Mouse (Mus musculus) liver, adult 2 months (tissue): Measurements from ENCODE around the gene Cep57l1. TPM values are rescaled to one million over a fixed set of nuclear protein-coding genes. Genes with fewer than 3 reads are reported as not detected.
"Not testable (repeated sequence)": the region's sequence is repeated elsewhere in the genome, so short reads cannot be mapped to it uniquely, and the experiment has no call there.

Experiments
- DNase-seq: peaks from one replicate; pipeline ENCODE4 v3.0.0-alpha.2; 2011; ENCODE audit warnings: low read depth, low spot score; ENCODE audit errors: extremely low read depth
- H3K27ac ChIP-seq: fragments of 200-500 bp; replicated peaks from 2 replicates; pipeline ENCODE4 v1.5.1; 2012; ENCODE audit warnings: low read depth, mild to moderate bottlenecking, control low read depth, inconsistent platforms, low read length; ENCODE audit not compliant: insufficient read depth
- H3K27me3 ChIP-seq: fragments of 200-500 bp; 2 replicates; pipeline ENCODE4 v1.6.1; 2012; ENCODE audit warnings: mild to moderate bottlenecking, moderate library complexity, low read length, inconsistent platforms; ENCODE audit not compliant: control insufficient read depth, insufficient read depth
- H3K36me3 ChIP-seq: fragments of 200-500 bp; 2 replicates; pipeline ENCODE4 v1.6.1; 2012; ENCODE audit warnings: low read length, inconsistent platforms; ENCODE audit not compliant: control insufficient read depth, insufficient read depth
- H3K4me1 ChIP-seq: fragments of 200-500 bp; 2 replicates; pipeline ENCODE4 v1.6.1; 2011; ENCODE audit warnings: low read length; ENCODE audit not compliant: control insufficient read depth, insufficient read depth
- H3K4me3 ChIP-seq: fragments of 200-500 bp; 2 replicates; pipeline ENCODE4 v1.5.1; 2011; ENCODE audit warnings: low read depth, mild to moderate bottlenecking, control low read depth, low read length, moderate library complexity; ENCODE audit not compliant: insufficient read depth
- H3K79me2 ChIP-seq: fragments of 200-500 bp; 2 replicates; pipeline ENCODE4 v1.6.1; 2012; ENCODE audit warnings: inconsistent platforms, mild to moderate bottlenecking, low read length, moderate library complexity; ENCODE audit not compliant: control insufficient read depth, insufficient read depth
- H3K9ac ChIP-seq: fragments of 200-500 bp; 2 replicates; pipeline ENCODE4 v1.6.1; 2012; ENCODE audit warnings: low read depth, mild to moderate bottlenecking, control low read depth, inconsistent platforms, low read length
- CTCF ChIP-seq: fragments of 200-500 bp; IDR thresholded peaks from 2 replicates; pipeline ENCODE4 v1.5.1; 2011; ENCODE audit warnings: low read depth, low read length, control low read depth
- POLR2A ChIP-seq: fragments of 200-500 bp; IDR thresholded peaks from 2 replicates; pipeline ENCODE4 v1.6.1; 2011; ENCODE audit warnings: low read length, control low read depth; ENCODE audit not compliant: insufficient read depth; ENCODE audit errors: extremely low read depth
- WGBS: fragments of 180-500 bp; shearing (Covaris S2); methylation state at CpG from one replicate; pipeline ENCODE4 v1.1.7; 2018; 5-methylcytosine and 5-hydroxymethylcytosine counted together
- polyA plus RNA-seq: library from polyadenylated mRNA; depleted of rRNA; stranded (reverse); fragments of >200 nt; gene quantifications from 2 replicates; pipeline ENCODE4 v1.2.3, GENCODE M21; 2012
- total RNA-seq: library from RNA; depleted of rRNA; stranded (reverse); fragments of >200 nt; gene quantifications from 2 replicates; pipeline ENCODE4 v1.2.3, GENCODE M21; 2014

The Cep57l1 gene
- total and polyA plus RNA-seq, 2 experiments: 0.82 to 9.2 TPM

GRCm38 (mm10) chr10:41826526-41827116 is 16.9 kb upstream of the Cep57l1 start:
- no peak overlapping the region for H3K4me3 ChIP-seq
- no peak for TF ChIP-seq CTCF
- no peak for TF ChIP-seq POLR2A
- 82% methylated on average over 6 of the region's 6 CpGs for WGBS
- no peaks in the 10 kb centered on the region for H3K27me3 ChIP-seq
- no peaks in the 10 kb centered on the region for H3K36me3 ChIP-seq
- H3K4me1 ChIP-seq: no peaks in the 10 kb centered on the region
- no peak for DNase-seq
- H3K79me2 ChIP-seq: peaks cover 7% of the 10 kb centered on the region; the same call in 1 of the 2 replicates
- H3K27ac ChIP-seq: no peak overlapping the region
- no peak overlapping the region for H3K9ac ChIP-seq

GRCm38 (mm10) chr10:41825996-41826395 is 16.3 kb upstream of the Cep57l1 start:
- no peaks in the 10 kb centered on the region for H3K27me3 ChIP-seq
- no peaks in the 10 kb centered on the region for H3K4me1 ChIP-seq
- WGBS: 90% methylated on average over 4 of the region's 4 CpGs
- DNase-seq: no peak
- no peak overlapping the region for H3K4me3 ChIP-seq
- H3K36me3 ChIP-seq: no peaks in the 10 kb centered on the region
- TF ChIP-seq CTCF (no peak), POLR2A (no peak)
- peaks cover 3% of the 10 kb centered on the region; the same call in 1 of the 2 replicates for H3K79me2 ChIP-seq
- no peak overlapping the region for H3K27ac ChIP-seq
- H3K9ac ChIP-seq: no peak overlapping the region

- Histone ChIP-seq H3K27ac (no peak overlapping the region), H3K27me3 (no peaks in the 10 kb centered on the region), H3K9ac (no peak overlapping the region), H3K4me3 (no peak overlapping the region), H3K4me1 (no peaks in the 10 kb centered on the region), H3K36me3 (no peaks in the 10 kb centered on the region), H3K79me2 (peaks cover 3% of the 10 kb centered on the region; the same call in 1 of the 2 replicates)
- TF ChIP-seq CTCF (no peak), POLR2A (no peak)
- DNase-seq: no peak
- 88% methylated on average over 10 of the region's 10 CpGs for WGBS
Measured at GRCm38 (mm10) chr10:41825041-41825440, 15.4 kb upstream of the Cep57l1 start.

DNA sequence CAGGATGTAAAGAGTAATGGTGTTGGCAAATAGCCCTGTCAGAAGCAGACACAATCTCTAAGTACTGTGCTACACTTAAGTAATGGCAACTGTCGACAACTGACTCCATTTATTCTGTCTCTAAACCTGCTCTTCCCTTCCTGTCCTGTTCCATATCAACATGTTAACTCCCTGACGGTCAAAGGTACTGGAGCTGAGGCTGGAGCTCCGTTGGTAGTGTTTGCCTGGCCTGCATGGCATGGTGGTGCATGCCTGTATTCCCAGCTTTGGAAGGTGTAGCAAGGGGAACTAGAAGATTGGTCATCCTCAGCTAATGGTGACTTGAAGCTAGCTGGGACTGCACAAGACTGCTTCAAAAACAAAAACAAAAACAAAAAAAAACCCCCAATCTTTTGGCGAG is 14.2 kb upstream of the Cep57l1 start:
- H3K36me3 ChIP-seq: no peaks in the 10 kb centered on the region
- H3K4me1 ChIP-seq: no peaks in the 10 kb centered on the region
- H3K27me3 ChIP-seq: no peaks in the 10 kb centered on the region
- TF ChIP-seq CTCF (no peak), POLR2A (no peak)
- H3K9ac ChIP-seq: no peak overlapping the region
- WGBS: 80% methylated on average over 4 of the region's 4 CpGs
- no peak for DNase-seq
- peaks cover 3% of the 10 kb centered on the region; the same call in 1 of the 2 replicates for H3K79me2 ChIP-seq
- no peak overlapping the region for H3K4me3 ChIP-seq
- H3K27ac ChIP-seq: no peak overlapping the region

DNA sequence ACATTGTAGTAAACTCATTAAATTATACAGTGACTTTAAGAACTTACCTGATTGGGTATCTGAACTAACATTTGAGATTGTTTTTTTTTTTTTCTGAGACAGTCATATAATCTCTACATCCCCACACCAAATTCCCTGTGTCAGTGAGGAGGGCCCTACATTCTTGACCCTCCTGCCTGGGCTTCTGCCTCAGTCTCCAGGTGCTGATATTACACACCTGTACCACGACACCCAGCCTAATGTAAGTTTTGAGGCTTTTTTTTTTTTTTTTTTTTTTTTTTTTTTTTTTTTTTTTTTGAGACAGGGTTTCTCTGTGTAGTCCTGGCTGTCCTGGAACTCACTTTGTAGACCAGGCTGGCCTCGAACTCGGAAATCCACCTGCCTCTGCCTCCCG is 13.6 kb upstream of the Cep57l1 start:
- not testable (repeated sequence) for H3K4me1 ChIP-seq, H3K27ac ChIP-seq, H3K9ac ChIP-seq, DNase-seq, H3K79me2 ChIP-seq, H3K36me3 ChIP-seq, H3K27me3 ChIP-seq, H3K4me3 ChIP-seq
- 88% methylated on average over 4 of the region's 4 CpGs for WGBS

GRCm38 (mm10) chr10:41822573-41823281 is 13.1 kb upstream of the Cep57l1 start:
- Histone ChIP-seq H3K27ac (no peak overlapping the region), H3K79me2 (peaks cover 5% of the 10 kb centered on the region; the same call in 1 of the 2 replicates), H3K4me3 (no peak overlapping the region), H3K9ac (no peak overlapping the region), H3K27me3 (no peaks in the 10 kb centered on the region), H3K36me3 (no peaks in the 10 kb centered on the region), H3K4me1 (no peaks in the 10 kb centered on the region)
- TF ChIP-seq POLR2A (no peak), CTCF (no peak)
- 89% methylated on average over 5 of the region's 5 CpGs for WGBS
- DNase-seq: no peak
